Mouse (Mus musculus) limb, embryonic 13.5 days (tissue): ENCODE results near the gene Xylt1. TPM values are rescaled to one million over a fixed set of nuclear protein-coding genes. Genes with fewer than 3 reads are reported as not detected.

Experiments used
- ATAC-seq: fragments of 200-750 bp; cut with Nextera tagmentation; 2 replicates; pipeline ENCODE4 v1.8.0; 2017; ENCODE audit warnings: low read depth, moderate number of reproducible peaks, moderate TSS enrichment; ENCODE audit not compliant: low FRiP score
- H3K27ac ChIP-seq: fragments of 300-500 bp; sonication (generic); 2 replicates; pipeline ENCODE4 v1.5.1; 2015; ENCODE audit warnings: inconsistent platforms, mild to moderate bottlenecking, moderate library complexity
- H3K27me3 ChIP-seq: fragments of 300-500 bp; sonication (generic); 2 replicates; pipeline ENCODE4 v1.6.1; 2015; ENCODE audit warnings: mild to moderate bottlenecking, inconsistent platforms
- H3K36me3 ChIP-seq: fragments of 300-500 bp; sonication (generic); 2 replicates; pipeline ENCODE4 v1.6.1; 2015; ENCODE audit warnings: inconsistent platforms, mild to moderate bottlenecking, moderate library complexity
- H3K4me1 ChIP-seq: fragments of 300-500 bp; sonication (generic); 2 replicates; pipeline ENCODE4 v1.6.1; 2015; ENCODE audit warnings: inconsistent platforms
- H3K4me2 ChIP-seq: fragments of 300-500 bp; sonication (generic); replicated peaks from 2 replicates; pipeline ENCODE4 v1.6.1; 2015; ENCODE audit warnings: inconsistent platforms, mild to moderate bottlenecking, moderate library complexity
- H3K4me3 ChIP-seq: fragments of 300-500 bp; sonication (generic); 2 replicates; pipeline ENCODE4 v1.5.1; 2015; ENCODE audit warnings: moderate library complexity, mild to moderate bottlenecking, inconsistent platforms
- H3K9ac ChIP-seq: fragments of 300-500 bp; sonication (generic); 2 replicates; pipeline ENCODE4 v1.6.1; 2015; ENCODE audit warnings: mild to moderate bottlenecking, inconsistent platforms
- H3K9me3 ChIP-seq: fragments of 300-500 bp; sonication (generic); 2 replicates; pipeline ENCODE4 v1.6.1; 2016; ENCODE audit warnings: inconsistent platforms
- WGBS: fragments of 180-500 bp; shearing (Covaris S2); methylation state at CpG from one replicate; pipeline ENCODE4 v1.1.7; 2015; 5-methylcytosine and 5-hydroxymethylcytosine counted together
- polyA plus RNA-seq: library from polyadenylated mRNA; unstranded; fragments of >200 nt; fragmentation: Nextera tagmentation; extraction: Ambion mirVana; gene quantifications from 2 replicates; pipeline ENCODE4 v1.2.1, GENCODE M21; 2015

Gene Xylt1
- polyA plus RNA-seq, 1 experiment from 2014 or later: 2.7 TPM

GRCm38 (mm10) chr7:117490500-117491205 is 109.9 kb downstream of the Xylt1 start:
- no peak overlapping the region for H3K4me2 ChIP-seq
- H3K27ac ChIP-seq: no peak overlapping the region
- no peaks in the 10 kb centered on the region for H3K27me3 ChIP-seq
- 80% methylated on average over 9 of the region's 9 CpGs for WGBS
- H3K9me3 ChIP-seq: no peaks in the 10 kb centered on the region
- peaks cover 18% of the 10 kb centered on the region for H3K4me1 ChIP-seq
- H3K9ac ChIP-seq: no peak overlapping the region
- no peak overlapping the region for H3K4me3 ChIP-seq
- no peaks in the 10 kb centered on the region for H3K36me3 ChIP-seq
- no peak for ATAC-seq

DNA sequence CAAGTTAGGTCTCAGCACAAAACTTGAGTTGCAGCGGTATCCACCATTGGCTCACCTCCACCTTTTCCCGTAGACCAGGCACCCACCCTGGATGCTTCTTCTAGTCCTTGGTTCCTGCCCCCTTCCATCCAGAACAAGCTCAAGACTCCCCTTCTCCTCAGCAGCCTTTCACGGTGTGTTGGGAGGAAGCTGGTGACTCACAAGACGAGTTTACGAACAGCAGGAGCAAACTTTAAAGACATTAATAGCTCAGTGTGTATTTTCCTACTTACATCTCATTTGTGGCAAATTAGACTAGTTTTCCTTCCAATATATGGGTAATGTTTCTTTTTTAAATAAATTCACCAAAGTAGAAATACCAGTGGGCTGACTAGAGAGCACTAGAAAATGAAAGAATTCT is 110.7 kb downstream of the Xylt1 start:
- no peak for ATAC-seq
- Histone ChIP-seq H3K4me1 (peaks cover 22% of the 10 kb centered on the region), H3K27me3 (no peaks in the 10 kb centered on the region), H3K9me3 (no peaks in the 10 kb centered on the region), H3K27ac (no peak overlapping the region), H3K4me2 (no peak overlapping the region), H3K36me3 (no peaks in the 10 kb centered on the region), H3K4me3 (no peak overlapping the region), H3K9ac (no peak overlapping the region)
- 62% methylated on average over 5 of the region's 5 CpGs for whole genome bisulfite sequencing

DNA sequence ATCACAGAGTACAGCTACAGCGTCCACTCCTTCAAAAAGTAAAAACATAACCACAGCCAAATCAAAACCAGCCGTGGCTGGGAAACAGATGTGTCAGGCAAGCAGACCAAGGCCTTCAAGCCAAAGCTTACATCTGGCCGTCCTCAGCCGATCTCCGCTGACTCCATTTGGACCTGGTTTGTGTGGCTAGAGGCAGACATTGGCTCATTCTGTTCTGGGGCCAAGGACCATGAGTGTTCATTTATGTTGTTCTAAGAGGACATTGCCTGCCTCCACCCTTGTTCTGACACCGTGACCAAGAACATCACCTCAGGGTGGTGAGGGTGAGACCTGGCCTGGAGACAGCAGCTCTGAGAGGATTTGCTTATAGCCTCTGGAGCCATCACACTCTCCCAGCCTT is 113.4 kb downstream of the Xylt1 start:
- H3K27me3 ChIP-seq: no peaks in the 10 kb centered on the region
- H3K27ac ChIP-seq: no peak overlapping the region
- no peaks in the 10 kb centered on the region for H3K9me3 ChIP-seq
- H3K9ac ChIP-seq: no peak overlapping the region
- ATAC-seq: peak; percentile 33
- 42% methylated on average over 6 of the region's 6 CpGs for WGBS
- no peak overlapping the region for H3K4me3 ChIP-seq
- peaks cover 22% of the 10 kb centered on the region for H3K4me1 ChIP-seq
- H3K36me3 ChIP-seq: no peaks in the 10 kb centered on the region
- no peak overlapping the region for H3K4me2 ChIP-seq

DNA sequence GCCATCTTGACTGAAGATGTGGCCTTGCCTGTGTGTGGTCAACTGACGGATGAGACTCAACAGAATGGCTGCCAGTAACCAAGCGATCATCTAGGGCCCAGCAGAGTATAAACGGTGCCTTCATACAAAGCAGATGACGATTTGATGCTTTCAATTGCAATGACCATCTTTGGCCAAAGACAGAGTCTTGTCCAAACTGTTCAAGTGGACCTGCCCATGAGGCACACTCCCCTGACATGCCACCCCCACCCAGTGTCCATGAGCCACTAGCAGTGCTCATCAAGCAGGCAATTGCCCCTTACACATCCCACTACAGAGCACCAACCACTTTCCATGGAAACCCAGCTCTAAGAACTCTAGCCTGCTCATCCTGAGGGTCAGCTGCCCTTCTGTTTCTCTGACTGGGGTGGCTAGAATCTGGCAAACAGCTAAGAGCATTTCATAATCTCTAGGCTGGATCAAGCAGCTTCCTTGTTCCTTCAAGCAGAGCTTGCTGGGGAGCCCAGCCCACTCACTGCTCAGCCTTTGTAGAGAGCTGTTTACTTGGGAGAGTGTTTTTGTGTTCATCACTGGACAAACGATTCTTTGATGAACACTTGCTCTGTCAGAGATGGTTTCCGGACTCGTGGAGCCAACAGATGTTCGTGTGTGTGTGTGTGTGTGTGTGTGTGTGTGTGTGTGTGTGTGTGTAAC is 114.0 kb downstream of the Xylt1 start:
- Histone ChIP-seq H3K4me2 (no peak overlapping the region), H3K9ac (no peak overlapping the region), H3K4me1 (peaks cover 22% of the 10 kb centered on the region), H3K27ac (no peak overlapping the region), H3K36me3 (no peaks in the 10 kb centered on the region), H3K9me3 (no peaks in the 10 kb centered on the region), H3K4me3 (no peak overlapping the region), H3K27me3 (no peaks in the 10 kb centered on the region)
- 84% methylated on average over 8 of the region's 8 CpGs for WGBS
- no peak for ATAC-seq

GRCm38 (mm10) chr7:117495751-117496150 is 115.0 kb downstream of the Xylt1 start:
- peaks cover 22% of the 10 kb centered on the region for H3K4me1 ChIP-seq
- no peak overlapping the region for H3K9ac ChIP-seq
- no peak for ATAC-seq
- H3K4me2 ChIP-seq: no peak overlapping the region
- no peaks in the 10 kb centered on the region for H3K9me3 ChIP-seq
- H3K27ac ChIP-seq: no peak overlapping the region
- H3K4me3 ChIP-seq: no peak overlapping the region
- 70% methylated on average over 8 of the region's 8 CpGs for WGBS
- H3K27me3 ChIP-seq: no peaks in the 10 kb centered on the region
- no peaks in the 10 kb centered on the region for H3K36me3 ChIP-seq

DNA sequence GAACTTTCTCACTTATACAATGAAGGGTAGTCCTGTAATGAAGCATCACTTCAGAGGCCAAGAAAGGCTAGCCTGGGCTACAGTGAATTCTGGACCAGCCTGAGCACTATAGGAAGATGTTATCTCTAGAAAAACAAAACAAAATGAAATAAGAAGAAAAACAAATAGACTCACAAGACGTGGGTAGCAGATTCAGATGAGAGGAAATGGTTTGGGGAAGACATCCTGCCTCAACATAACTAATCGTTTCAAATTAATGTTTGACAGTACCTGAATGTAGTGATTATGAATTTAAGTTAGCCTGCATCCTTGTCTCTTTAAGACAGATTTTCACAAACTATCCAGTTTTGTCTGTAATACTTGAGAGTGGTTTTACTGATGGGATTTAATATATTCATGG is 117.4 kb downstream of the Xylt1 start:
- 80% methylated on average over 2 of the region's 2 CpGs for WGBS
- peaks cover 6% of the 10 kb centered on the region; the same call in 1 of the 2 replicates for H3K9me3 ChIP-seq
- H3K4me1 ChIP-seq: peaks cover 35% of the 10 kb centered on the region
- no peak for ATAC-seq
- H3K27ac ChIP-seq: no peak overlapping the region
- no peak overlapping the region for H3K4me3 ChIP-seq
- no peak overlapping the region for H3K4me2 ChIP-seq
- no peaks in the 10 kb centered on the region for H3K27me3 ChIP-seq
- H3K36me3 ChIP-seq: no peaks in the 10 kb centered on the region
- H3K9ac ChIP-seq: no peak overlapping the region

- H3K36me3 ChIP-seq: no peaks in the 10 kb centered on the region
- no peak for ATAC-seq
- H3K9ac ChIP-seq: no peak overlapping the region
- H3K4me1 ChIP-seq: peaks cover 35% of the 10 kb centered on the region
- peaks cover 6% of the 10 kb centered on the region; the same call in 1 of the 2 replicates for H3K9me3 ChIP-seq
- no peaks in the 10 kb centered on the region for H3K27me3 ChIP-seq
- WGBS: 55% methylated on average over 15 of the region's 15 CpGs
- no peak overlapping the region for H3K4me3 ChIP-seq
- H3K4me2 ChIP-seq: no peak overlapping the region
- no peak overlapping the region; the same call in 1 of the 2 replicates for H3K27ac ChIP-seq
Measured at GRCm38 (mm10) chr7:117501355-117502181, 120.8 kb downstream of the Xylt1 start.

DNA sequence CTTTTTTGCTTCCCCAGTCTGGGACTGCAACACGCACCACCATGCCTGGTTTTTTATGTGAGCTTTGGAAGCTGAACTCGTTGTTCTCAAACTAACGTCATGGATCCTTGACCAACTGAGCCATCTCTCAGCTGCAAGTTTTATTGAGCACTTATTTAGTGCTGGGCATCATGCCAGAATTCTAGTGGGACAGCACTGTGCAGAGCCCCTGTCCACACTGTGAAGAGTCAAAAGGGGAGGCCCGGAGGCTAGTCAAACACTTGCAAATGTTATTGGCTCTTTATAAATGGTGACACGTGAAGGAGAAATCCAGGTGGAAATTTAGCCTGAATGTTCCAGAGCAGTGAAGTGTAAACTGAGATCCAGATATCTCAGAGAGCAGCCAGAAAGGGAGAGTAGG is 121.6 kb downstream of the Xylt1 start:
- peaks cover 35% of the 10 kb centered on the region for H3K4me1 ChIP-seq
- H3K27ac ChIP-seq: no peak overlapping the region
- whole genome bisulfite sequencing: 44% methylated on average over 5 of the region's 5 CpGs
- H3K9me3 ChIP-seq: peaks cover 6% of the 10 kb centered on the region; the same call in 1 of the 2 replicates
- H3K4me2 ChIP-seq: no peak overlapping the region
- no peaks in the 10 kb centered on the region; the same call in 1 of the 2 replicates for H3K27me3 ChIP-seq
- H3K9ac ChIP-seq: no peak overlapping the region
- no peak overlapping the region for H3K4me3 ChIP-seq
- ATAC-seq: peak; percentile 26; the same call in 1 of the 2 replicates
- H3K36me3 ChIP-seq: no peaks in the 10 kb centered on the region

DNA sequence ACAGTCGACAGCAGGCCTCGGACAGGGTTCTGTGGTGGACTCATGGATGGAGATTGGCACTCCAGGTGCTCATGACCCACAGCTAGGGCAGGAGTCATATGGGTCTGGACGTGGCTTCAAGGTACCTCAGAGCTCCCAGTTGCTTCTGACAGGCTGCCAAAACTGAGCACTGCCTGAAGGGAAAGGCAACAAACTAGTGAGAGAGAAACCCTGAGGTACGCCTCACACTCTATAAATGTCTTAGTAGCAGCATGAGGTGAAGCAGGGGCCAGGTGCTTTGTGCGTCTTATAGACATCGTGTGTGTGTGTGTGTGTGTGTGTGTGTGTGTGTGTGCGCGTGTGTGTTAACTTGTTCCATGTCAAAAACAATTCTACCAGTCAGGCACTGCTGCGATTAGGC is 122.9 kb downstream of the Xylt1 start:
- peak overlapping the region; percentile 70 for H3K27ac ChIP-seq
- ATAC-seq: peak; percentile 77

GRCm38 (mm10) chr7:117505791-117506190 is 125.0 kb downstream of the Xylt1 start:
- no peaks in the 10 kb centered on the region for H3K36me3 ChIP-seq
- H3K4me1 ChIP-seq: peaks cover 52% of the 10 kb centered on the region
- H3K4me2 ChIP-seq: no peak overlapping the region
- peaks cover 6% of the 10 kb centered on the region; the same call in 1 of the 2 replicates for H3K9me3 ChIP-seq
- H3K9ac ChIP-seq: no peak overlapping the region
- WGBS: 82% methylated on average over 3 of the region's 3 CpGs
- no peak overlapping the region for H3K27ac ChIP-seq
- H3K27me3 ChIP-seq: no peaks in the 10 kb centered on the region; the same call in 1 of the 2 replicates
- no peak overlapping the region for H3K4me3 ChIP-seq
- ATAC-seq: no peak

More for the DNA sequence above, 122.9 kb downstream of the Xylt1 start:
- no peaks in the 10 kb centered on the region; the same call in 1 of the 2 replicates for H3K27me3 ChIP-seq
- 0 out of 2 replicates have a peak overlapping the region, but pooled peaks have one; percentile 0 for H3K4me2 ChIP-seq
- peaks cover 6% of the 10 kb centered on the region; the same call in 1 of the 2 replicates for H3K9me3 ChIP-seq
- H3K9ac ChIP-seq: no peak overlapping the region
- no peak overlapping the region for H3K4me3 ChIP-seq
- peaks cover 45% of the 10 kb centered on the region for H3K4me1 ChIP-seq
- 38% methylated on average over 9 of the region's 9 CpGs for WGBS
- no peaks in the 10 kb centered on the region for H3K36me3 ChIP-seq

DNA sequence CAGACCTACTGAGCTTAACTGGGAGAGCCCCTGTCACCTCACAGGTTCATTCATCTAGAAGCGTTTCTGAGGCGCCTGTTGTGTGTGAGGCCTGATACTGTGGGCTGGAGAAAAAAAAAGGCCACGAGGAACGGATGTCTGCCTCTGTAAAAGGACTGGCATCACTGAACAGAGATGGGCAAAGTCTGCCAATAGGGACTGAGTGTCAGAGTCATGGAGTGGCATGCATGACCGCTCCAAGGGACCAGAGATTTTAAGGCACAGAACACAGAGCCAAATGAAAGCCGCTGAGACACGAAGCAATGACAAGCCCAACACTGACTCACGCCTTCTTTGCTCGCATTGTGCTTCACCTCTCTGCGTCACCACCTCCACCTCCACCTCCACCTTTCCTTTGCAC is 126.6 kb downstream of the Xylt1 start:
- Histone ChIP-seq H3K9me3 (no peaks in the 10 kb centered on the region), H3K27me3 (no peaks in the 10 kb centered on the region; the same call in 1 of the 2 replicates), H3K4me2 (no peak overlapping the region), H3K4me3 (no peak overlapping the region), H3K4me1 (peaks cover 46% of the 10 kb centered on the region), H3K36me3 (no peaks in the 10 kb centered on the region), H3K9ac (no peak overlapping the region), H3K27ac (no peak overlapping the region)
- no peak for ATAC-seq
- WGBS: 93% methylated on average over 10 of the region's 10 CpGs

GRCm38 (mm10) chr7:117508090-117508489 is 127.3 kb downstream of the Xylt1 start:
- Histone ChIP-seq H3K9me3 (no peaks in the 10 kb centered on the region), H3K36me3 (no peaks in the 10 kb centered on the region), H3K27ac (peak overlapping the region; percentile 28; the same call in 1 of the 2 replicates), H3K27me3 (no peaks in the 10 kb centered on the region; the same call in 1 of the 2 replicates), H3K9ac (no peak overlapping the region), H3K4me3 (no peak overlapping the region), H3K4me1 (peaks cover 40% of the 10 kb centered on the region), H3K4me2 (no peak overlapping the region)
- WGBS: 61% methylated on average over 8 of the region's 8 CpGs
- no peak for ATAC-seq
